Mouse (Mus musculus) hindbrain, postnatal 0 days (tissue): ENCODE measurements around the gene Gm9945. TPM values are rescaled to one million over a fixed set of nuclear protein-coding genes. Genes with fewer than 3 reads are reported as not detected.

ENCODE experiments used
- ATAC-seq: fragments of 200-750 bp; cut with Nextera tagmentation; 2 replicates; pipeline ENCODE4 v1.8.0; 2017; ENCODE audit warnings: mild to moderate bottlenecking, moderate TSS enrichment, moderate library complexity
- DNase-seq: peaks from one replicate; pipeline ENCODE4 v3.0.0-alpha.2; 2015; ENCODE audit warnings: low spot score
- H3K27ac ChIP-seq: fragments of 300-500 bp; sonication (generic); 2 replicates; pipeline ENCODE4 v1.5.1; 2014; ENCODE audit warnings: mild to moderate bottlenecking
- H3K27me3 ChIP-seq: fragments of 300-500 bp; sonication (generic); 2 replicates; pipeline ENCODE4 v1.6.1; 2014; ENCODE audit warnings: low read length, mixed read lengths; ENCODE audit not compliant: insufficient read depth
- H3K36me3 ChIP-seq: fragments of 300-500 bp; sonication (generic); 2 replicates; pipeline ENCODE4 v1.6.1; 2014; ENCODE audit warnings: low read length, mixed read lengths; ENCODE audit not compliant: insufficient read depth
- H3K4me1 ChIP-seq: fragments of 300-500 bp; sonication (generic); 2 replicates; pipeline ENCODE4 v1.6.1; 2014; ENCODE audit warnings: antibody characterized with exemption, low read length, mixed read lengths; ENCODE audit not compliant: insufficient read depth
- H3K4me2 ChIP-seq: fragments of 300-500 bp; sonication (generic); 2 replicates; pipeline ENCODE4 v1.6.1; 2014; ENCODE audit warnings: low read depth, mild to moderate bottlenecking, low read length, moderate library complexity, mixed read lengths
- H3K4me3 ChIP-seq: fragments of 300-500 bp; sonication (generic); 2 replicates; pipeline ENCODE4 v1.5.1; 2014; ENCODE audit warnings: low read length
- H3K9ac ChIP-seq: fragments of 300-500 bp; sonication (generic); replicated peaks from 2 replicates; pipeline ENCODE4 v1.6.1; 2014; ENCODE audit warnings: mild to moderate bottlenecking, low read length, moderate library complexity, mixed read lengths
- H3K9me3 ChIP-seq: fragments of 300-500 bp; sonication (generic); 2 replicates; pipeline ENCODE4 v1.6.1; 2016; ENCODE audit warnings: low read length, mixed read lengths
- CTCF ChIP-seq: IDR thresholded peaks from 2 replicates; pipeline ENCODE4 v1.5.1; 2016; ENCODE audit warnings: antibody characterized with exemption, control low read depth, low read depth
- WGBS: fragments of 180-500 bp; shearing (Covaris S2); extraction: QIAGEN DNeasy Blood & Tissue Kit; methylation state at CpG from one replicate; pipeline ENCODE4 v1.1.7; 2014; 5-methylcytosine and 5-hydroxymethylcytosine counted together
- polyA plus RNA-seq: library from polyadenylated mRNA; unstranded; fragments of >200 nt; fragmentation: Nextera tagmentation; extraction: Ambion mirVana; gene quantifications from 2 replicates; pipeline ENCODE4 v1.2.1, GENCODE M21; 2015
- total RNA-seq: library from RNA; depleted of rRNA; stranded (reverse); fragments of >200 nt; gene quantifications from 2 replicates; pipeline ENCODE4 v1.2.3, GENCODE M21; 2014

Gene Gm9945
- total and polyA plus RNA-seq, 2 experiments from 2014 or later = 0.53 TPM; not detected in 1

DNA sequence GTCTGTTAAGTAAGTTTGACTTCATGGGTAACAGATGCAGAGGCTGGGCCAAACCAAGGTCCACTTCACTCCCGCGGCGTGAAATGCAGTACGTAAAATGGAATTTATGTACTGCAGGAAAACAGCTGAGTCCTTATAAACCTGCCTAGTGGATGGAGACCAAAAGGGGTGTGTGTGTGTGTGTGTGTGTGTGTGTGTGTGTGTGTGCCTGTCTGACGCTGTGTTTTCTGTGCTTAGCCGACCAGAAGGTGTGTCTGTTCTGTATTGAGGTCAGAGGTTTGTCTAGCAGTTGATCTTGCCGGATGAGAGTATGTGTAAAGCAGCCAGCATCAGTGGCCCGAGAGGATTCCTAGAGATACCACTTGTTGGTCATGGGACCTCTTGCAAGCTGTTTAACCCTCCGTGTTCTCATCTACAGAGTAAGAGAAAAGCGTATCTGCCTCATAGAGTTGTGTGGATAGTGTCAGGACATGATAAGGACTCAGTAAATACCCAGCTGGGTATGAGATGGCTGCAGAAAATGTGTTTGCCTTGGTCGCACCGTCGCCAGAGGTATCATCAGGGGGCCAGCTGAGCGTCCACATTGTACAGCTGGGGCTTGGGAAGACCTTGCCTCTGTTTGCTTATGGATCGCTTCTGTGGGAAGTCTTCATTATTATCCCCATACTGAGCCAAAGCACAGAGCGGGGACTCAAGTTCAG, 41.3 kb downstream of the Gm9945 start:
- 44% methylated on average over 16 of the region's 16 CpGs for WGBS
- Histone ChIP-seq H3K4me1 (peaks cover 8% of the 10 kb centered on the region; the same call in 1 of the 2 replicates), H3K9ac (peak overlapping the region; percentile 7), H3K36me3 (no peaks in the 10 kb centered on the region), H3K4me2 (peak overlapping the region; percentile 87), H3K9me3 (no peaks in the 10 kb centered on the region), H3K4me3 (peak overlapping the region; percentile 82), H3K27me3 (no peaks in the 10 kb centered on the region), H3K27ac (peak overlapping the region; percentile 79; the same call in 1 of the 2 replicates)
- DNase-seq = no peak
- no peak for TF ChIP-seq CTCF
- ATAC-seq = no peak

DNA sequence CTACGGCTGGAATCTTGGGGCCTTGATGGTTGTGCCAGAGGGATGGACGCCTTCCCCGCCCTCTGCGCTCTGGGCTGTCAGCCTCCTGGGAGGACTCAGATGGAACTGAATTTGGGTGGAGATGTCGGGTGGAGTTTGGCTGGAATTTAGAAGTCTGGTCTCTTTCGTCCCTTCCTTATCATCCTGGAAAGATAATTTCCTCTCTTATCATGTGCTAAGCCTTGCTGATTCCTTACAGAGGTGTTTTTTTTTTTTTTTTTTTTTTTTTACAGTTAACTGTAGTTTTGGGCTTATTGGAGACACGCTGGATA, 41.8 kb downstream of the Gm9945 start:
- peak overlapping the region; percentile 82; the same call in 1 of the 2 replicates for H3K4me3 ChIP-seq
- no peaks in the 10 kb centered on the region for H3K27me3 ChIP-seq
- H3K27ac ChIP-seq = no peak overlapping the region
- H3K9ac ChIP-seq = no peak overlapping the region
- DNase-seq = no peak
- TF ChIP-seq CTCF = no peak
- no peaks in the 10 kb centered on the region for H3K9me3 ChIP-seq
- ATAC-seq = no peak
- 83% methylated on average over 7 of the region's 7 CpGs for WGBS
- peaks cover 8% of the 10 kb centered on the region; the same call in 1 of the 2 replicates for H3K4me1 ChIP-seq
- H3K4me2 ChIP-seq = peak overlapping the region; percentile 87
- no peaks in the 10 kb centered on the region for H3K36me3 ChIP-seq

- TF ChIP-seq CTCF = no peak
- H3K4me1 ChIP-seq = peaks cover 8% of the 10 kb centered on the region; the same call in 1 of the 2 replicates
- WGBS = 88% methylated on average over 3 of the region's 3 CpGs
- H3K4me3 ChIP-seq = no peak overlapping the region
- H3K4me2 ChIP-seq = no peak overlapping the region
- no peak overlapping the region for H3K27ac ChIP-seq
- H3K27me3 ChIP-seq = no peaks in the 10 kb centered on the region
- no peak for DNase-seq
- no peaks in the 10 kb centered on the region for H3K36me3 ChIP-seq
- ATAC-seq = no peak
- H3K9ac ChIP-seq = no peak overlapping the region; the same call in 1 of the 2 replicates
- no peaks in the 10 kb centered on the region for H3K9me3 ChIP-seq
Measured at GRCm38 (mm10) chr11:53522362-53522761, 42.4 kb downstream of the Gm9945 start.

DNA sequence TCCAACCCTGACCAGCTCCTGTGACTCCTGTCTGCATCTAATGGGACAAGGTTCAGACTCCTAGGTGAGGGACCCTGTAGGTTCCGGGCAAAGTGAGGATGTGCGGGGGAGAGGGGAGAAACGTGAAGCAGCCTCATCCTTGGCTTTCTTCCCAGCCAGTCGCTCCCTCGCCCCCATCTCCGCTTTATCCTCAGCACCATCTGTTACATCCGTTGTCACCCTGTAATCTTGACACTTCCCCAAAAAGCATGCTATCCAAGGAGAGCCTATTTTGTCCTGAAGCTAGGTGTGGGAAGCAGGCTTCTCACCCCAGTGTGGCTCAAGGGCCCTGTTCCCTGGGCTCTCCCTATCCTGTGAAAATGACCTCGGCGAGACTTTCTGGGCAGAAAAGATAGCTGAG, 43.0 kb downstream of the Gm9945 start:
- Histone ChIP-seq H3K36me3 (no peaks in the 10 kb centered on the region), H3K27me3 (no peaks in the 10 kb centered on the region), H3K4me2 (0 out of 2 replicates have a peak overlapping the region, but pooled peaks have one; percentile 3), H3K4me1 (peaks cover 8% of the 10 kb centered on the region; the same call in 1 of the 2 replicates), H3K9ac (no peak overlapping the region; the same call in 1 of the 2 replicates), H3K9me3 (no peaks in the 10 kb centered on the region), H3K27ac (peak overlapping the region; percentile 49; the same call in 1 of the 2 replicates), H3K4me3 (no peak overlapping the region)
- WGBS = 58% methylated on average over 9 of the region's 9 CpGs
- TF ChIP-seq CTCF = no peak
- DNase-seq (peak; percentile 46), ATAC-seq (no peak)

GRCm38 (mm10) chr11:53523545-53524405, 43.8 kb downstream of the Gm9945 start:
- no peak overlapping the region for H3K9ac ChIP-seq
- no peak for ATAC-seq
- no peak for TF ChIP-seq CTCF
- WGBS = 83% methylated on average over 14 of the region's 14 CpGs
- H3K4me2 ChIP-seq = no peak overlapping the region
- no peaks in the 10 kb centered on the region for H3K27me3 ChIP-seq
- H3K4me1 ChIP-seq = peaks cover 8% of the 10 kb centered on the region
- H3K4me3 ChIP-seq = no peak overlapping the region
- peak overlapping the region; percentile 49; the same call in 1 of the 2 replicates for H3K27ac ChIP-seq
- no peaks in the 10 kb centered on the region for H3K36me3 ChIP-seq
- no peaks in the 10 kb centered on the region for H3K9me3 ChIP-seq
- no peak for DNase-seq

DNA sequence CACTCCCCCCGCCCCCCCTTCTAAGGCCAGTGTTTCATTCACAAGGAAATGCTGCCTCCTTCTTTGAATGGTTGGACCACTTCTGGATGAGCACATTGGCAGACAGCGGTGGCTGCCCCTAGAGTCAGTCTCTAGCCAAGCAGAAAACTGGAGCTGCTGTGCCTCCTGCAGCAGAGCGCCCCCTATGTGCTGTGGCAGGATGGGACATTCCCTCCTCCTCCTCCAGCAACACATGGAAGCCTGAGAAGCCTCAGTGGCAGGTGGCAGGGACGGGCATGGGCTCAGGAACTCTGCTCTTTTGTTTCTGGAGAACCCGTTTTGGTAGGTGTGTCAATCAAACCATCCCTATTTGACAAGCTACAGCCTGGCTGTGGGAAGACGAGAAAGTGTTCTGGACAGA, 44.9 kb downstream of the Gm9945 start:
- no peaks in the 10 kb centered on the region for H3K36me3 ChIP-seq
- no peaks in the 10 kb centered on the region for H3K9me3 ChIP-seq
- no peaks in the 10 kb centered on the region for H3K27me3 ChIP-seq
- H3K4me1 ChIP-seq = peaks cover 8% of the 10 kb centered on the region
- H3K27ac ChIP-seq = no peak overlapping the region
- TF ChIP-seq CTCF = peak; percentile 64
- H3K9ac ChIP-seq = no peak overlapping the region
- no peak overlapping the region for H3K4me2 ChIP-seq
- ATAC-seq (no peak), DNase-seq (no peak)
- H3K4me3 ChIP-seq = no peak overlapping the region
- WGBS = 68% methylated on average over 6 of the region's 6 CpGs
